11 mouse cellular contexts compared by ENCODE assay signal in genomic region chr1:191992040-191992780, GRCm38 (mm10). TPM values are rescaled to one million over a fixed set of nuclear protein-coding genes. Genes with fewer than 3 reads are reported as not detected.
DNase-seq lines count a peak whose midpoint lies in the region; ATAC-seq and TF ChIP-seq lines count a peak whose summit lies in the region.
"Had no signal": no experiment of that assay in that cellular context is flagged by ENCODE, and none has a peak within 500 bp of the region (broad histone marks: within the 10 kb centered on the region; RNA-seq: fewer than 3 reads in every experiment).

No protein-coding gene starts in this region.

- H3K27ac ChIP-seq in embryonic facial prominence, embryonic 13.5 days, result no peak overlapping the region
- no peak overlapping the region for H3K27ac ChIP-seq in embryonic facial prominence, embryonic 10.5 days (replicated peaks)
- no peak overlapping the region for H3K27ac ChIP-seq in hindbrain, embryonic 16.5 days (ENCODE audit: low read depth, low read length)
- no peak overlapping the region for H3K27ac ChIP-seq in hindbrain, embryonic 11.5 days (ENCODE audit: low read depth, low read length)
- H3K27ac ChIP-seq in midbrain, postnatal 0 days (ENCODE audit: low read depth, low read length), result no peak overlapping the region
- H3K27ac ChIP-seq in midbrain, embryonic 15.5 days, result no peak overlapping the region
- H3K27ac ChIP-seq in neural tube, embryonic 14.5 days (ENCODE audit: low read depth, low read length), result no peak overlapping the region

- no peak for TF ChIP-seq CTCF in midbrain, postnatal 0 days (IDR thresholded peaks at IDR 0.05)

- DNase-seq in embryonic facial prominence, embryonic 10.5 days (ENCODE audit: low spot score), result no peak
- no peak for DNase-seq in hindbrain, embryonic 11.5 days (ENCODE audit: low spot score)
- peak; percentile 58 for DNase-seq in midbrain, postnatal 0 days (ENCODE audit: low spot score)
- DNase-seq in thymus, postnatal 14 days, result no peak
- DNase-seq: B cell, adult 2 months; cerebellum, adult 9-10 months had no signal

- H3K9me3 ChIP-seq in embryonic facial prominence, embryonic 13.5 days, result 0 out of 2 replicates have a peak, but pooled peaks cover 4% of the 10 kb centered on the region
- no peaks in the 10 kb centered on the region for H3K9me3 ChIP-seq in embryonic facial prominence, embryonic 10.5 days
- H3K9me3 ChIP-seq in hindbrain, embryonic 16.5 days (ENCODE audit: control insufficient read depth, low read length), result no peaks in the 10 kb centered on the region
- no peaks in the 10 kb centered on the region for H3K9me3 ChIP-seq in hindbrain, embryonic 11.5 days (ENCODE audit: control insufficient read depth, low read length)
- H3K9me3 ChIP-seq in midbrain, postnatal 0 days (ENCODE audit: low read length), result no peaks in the 10 kb centered on the region
- no peaks in the 10 kb centered on the region for H3K9me3 ChIP-seq in midbrain, embryonic 15.5 days
- H3K9me3 ChIP-seq in neural tube, embryonic 14.5 days (ENCODE audit: control insufficient read depth, low read length), result no peaks in the 10 kb centered on the region

- H3K36me3 ChIP-seq in embryonic facial prominence, embryonic 13.5 days, result peaks cover 8% of the 10 kb centered on the region
- no peaks in the 10 kb centered on the region for H3K36me3 ChIP-seq in embryonic facial prominence, embryonic 10.5 days (replicated peaks)
- no peaks in the 10 kb centered on the region for H3K36me3 ChIP-seq in hindbrain, embryonic 16.5 days (ENCODE audit: control insufficient read depth, insufficient read depth, low read length)
- no peaks in the 10 kb centered on the region for H3K36me3 ChIP-seq in hindbrain, embryonic 11.5 days (ENCODE audit: control insufficient read depth, insufficient read depth, low read length)
- no peaks in the 10 kb centered on the region for H3K36me3 ChIP-seq in midbrain, postnatal 0 days (ENCODE audit: insufficient read depth, low read length)
- no peaks in the 10 kb centered on the region for H3K36me3 ChIP-seq in midbrain, embryonic 15.5 days (replicated peaks)
- H3K36me3 ChIP-seq in neural tube, embryonic 14.5 days (ENCODE audit: control insufficient read depth, insufficient read depth, low read length), result no peaks in the 10 kb centered on the region

- no peaks in the 10 kb centered on the region for H3K27me3 ChIP-seq in embryonic facial prominence, embryonic 13.5 days
- H3K27me3 ChIP-seq in embryonic facial prominence, embryonic 10.5 days (replicated peaks; ENCODE audit: low read depth, poor library complexity, severe bottlenecking), result no peaks in the 10 kb centered on the region
- H3K27me3 ChIP-seq in hindbrain, embryonic 16.5 days (replicated peaks; ENCODE audit: control insufficient read depth, insufficient read depth, low read length), result no peaks in the 10 kb centered on the region
- no peaks in the 10 kb centered on the region for H3K27me3 ChIP-seq in hindbrain, embryonic 11.5 days (ENCODE audit: control insufficient read depth, insufficient read depth, low read length)
- no peaks in the 10 kb centered on the region for H3K27me3 ChIP-seq in midbrain, postnatal 0 days (ENCODE audit: insufficient read depth, low read length)
- no peaks in the 10 kb centered on the region for H3K27me3 ChIP-seq in midbrain, embryonic 15.5 days (replicated peaks)
- H3K27me3 ChIP-seq in neural tube, embryonic 14.5 days (ENCODE audit: control insufficient read depth, insufficient read depth, low read length), result no peaks in the 10 kb centered on the region

- no peak for ATAC-seq in embryonic facial prominence, embryonic 13.5 days (ENCODE audit: insufficient number of reproducible peaks, insufficient read depth, low FRiP score, low TSS enrichment, low read depth)
- ATAC-seq in hindbrain, embryonic 16.5 days, result peak; percentile 74
- ATAC-seq in hindbrain, embryonic 11.5 days (ENCODE audit: low FRiP score), result no peak
- peak; percentile 73 for ATAC-seq in midbrain, postnatal 0 days (ENCODE audit: low FRiP score)
- ATAC-seq in midbrain, embryonic 15.5 days (replicated peaks), result no peak
- peak; percentile 23; the same call in 1 of the 2 replicates for ATAC-seq in neural tube, embryonic 14.5 days (ENCODE audit: low read depth)

- H3K4me2 ChIP-seq in embryonic facial prominence, embryonic 13.5 days, result no peak overlapping the region
- H3K4me2 ChIP-seq in hindbrain, embryonic 16.5 days (ENCODE audit: low read length), result no peak overlapping the region
- no peak overlapping the region for H3K4me2 ChIP-seq in hindbrain, embryonic 11.5 days (replicated peaks; ENCODE audit: low read depth, low read length)
- no peak overlapping the region for H3K4me2 ChIP-seq in midbrain, postnatal 0 days (ENCODE audit: low read depth, low read length, poor library complexity, severe bottlenecking)
- H3K4me2 ChIP-seq in midbrain, embryonic 15.5 days, result no peak overlapping the region
- no peak overlapping the region for H3K4me2 ChIP-seq in neural tube, embryonic 14.5 days (ENCODE audit: low read depth, low read length)

- H3K4me3 ChIP-seq in embryonic facial prominence, embryonic 13.5 days, result no peak overlapping the region
- H3K4me3 ChIP-seq in embryonic facial prominence, embryonic 10.5 days, result no peak overlapping the region
- no peak overlapping the region for H3K4me3 ChIP-seq in hindbrain, embryonic 16.5 days (ENCODE audit: low read length)
- no peak overlapping the region for H3K4me3 ChIP-seq in hindbrain, embryonic 11.5 days (ENCODE audit: low read depth, low read length)
- H3K4me3 ChIP-seq in midbrain, postnatal 0 days (ENCODE audit: low read depth, low read length), result no peak overlapping the region
- no peak overlapping the region for H3K4me3 ChIP-seq in midbrain, embryonic 15.5 days
- no peak overlapping the region for H3K4me3 ChIP-seq in neural tube, embryonic 14.5 days (ENCODE audit: low read depth, low read length)

- 75% methylated on average over 7 of the region's 7 CpGs for WGBS in embryonic facial prominence, embryonic 13.5 days
- WGBS in embryonic facial prominence, embryonic 10.5 days, result 70% methylated on average over 7 of the region's 7 CpGs
- 68% methylated on average over 7 of the region's 7 CpGs for WGBS in hindbrain, embryonic 16.5 days
- 76% methylated on average over 7 of the region's 7 CpGs for WGBS in hindbrain, embryonic 11.5 days
- 65% methylated on average over 7 of the region's 7 CpGs for WGBS in midbrain, postnatal 0 days
- whole genome bisulfite sequencing in midbrain, embryonic 15.5 days, result 70% methylated on average over 7 of the region's 7 CpGs
- WGBS in neural tube, embryonic 14.5 days, result 68% methylated on average over 7 of the region's 7 CpGs

- peak overlapping the region; percentile 40; the same call in 1 of the 2 replicates for H3K9ac ChIP-seq in embryonic facial prominence, embryonic 13.5 days
- H3K9ac ChIP-seq in hindbrain, embryonic 16.5 days (ENCODE audit: low read depth, low read length), result no peak overlapping the region
- no peak overlapping the region for H3K9ac ChIP-seq in hindbrain, embryonic 11.5 days (ENCODE audit: low read depth, low read length)
- no peak overlapping the region for H3K9ac ChIP-seq in midbrain, postnatal 0 days (replicated peaks; ENCODE audit: low read length, poor library complexity, severe bottlenecking)
- H3K9ac ChIP-seq in midbrain, embryonic 15.5 days, result no peak overlapping the region
- 0 out of 2 replicates have a peak overlapping the region, but pooled peaks have one; percentile 7 for H3K9ac ChIP-seq in neural tube, embryonic 14.5 days (replicated peaks; ENCODE audit: low read depth, low read length)

- 0 out of 2 replicates have a peak, but pooled peaks cover 3% of the 10 kb centered on the region for H3K4me1 ChIP-seq in embryonic facial prominence, embryonic 13.5 days
- peaks cover 6% of the 10 kb centered on the region; the same call in 1 of the 2 replicates for H3K4me1 ChIP-seq in embryonic facial prominence, embryonic 10.5 days
- H3K4me1 ChIP-seq in hindbrain, embryonic 16.5 days (ENCODE audit: control insufficient read depth, insufficient read depth, low read depth, low read length), result no peaks in the 10 kb centered on the region
- H3K4me1 ChIP-seq in hindbrain, embryonic 11.5 days (replicated peaks; ENCODE audit: control insufficient read depth, insufficient read depth, low read length), result no peaks in the 10 kb centered on the region
- H3K4me1 ChIP-seq in midbrain, postnatal 0 days (ENCODE audit: insufficient read depth, low read length), result no peaks in the 10 kb centered on the region; the same call in 1 of the 2 replicates
- no peaks in the 10 kb centered on the region for H3K4me1 ChIP-seq in midbrain, embryonic 15.5 days
- H3K4me1 ChIP-seq in neural tube, embryonic 14.5 days (ENCODE audit: control insufficient read depth, insufficient read depth, low read length), result no peaks in the 10 kb centered on the region

RNA-seq across cellular contexts. Expression of gene Rd3, which starts 15.0 kb away (rescaled TPM):
- polyA plus RNA-seq in embryonic facial prominence, embryonic 13.5 days (2015; fragmentation: Nextera tagmentation; extraction: Ambion mirVana), result 1.7 and 3.8 TPM in 2 replicates
- 0.75 and 1.7 TPM in 2 replicates for polyA plus RNA-seq in embryonic facial prominence, embryonic 10.5 days (2016; fragmentation: Nextera tagmentation; extraction: Ambion mirVana)
- polyA plus RNA-seq in hindbrain, embryonic 16.5 days (2015; fragmentation: Nextera tagmentation; extraction: Ambion mirVana), result 3.7 and 4.1 TPM in 2 replicates
- 2.1 and 3.8 TPM in 2 replicates for polyA plus RNA-seq in hindbrain, embryonic 11.5 days (2014; fragmentation: Nextera tagmentation; extraction: Ambion mirVana)
- 1.5 and 3.3 TPM in 2 replicates for total RNA-seq in midbrain, postnatal 0 days (2014; rRNA removed)
- 2.0 and 2.8 TPM in 2 replicates for polyA plus RNA-seq in midbrain, postnatal 0 days (2015; fragmentation: Nextera tagmentation; extraction: Ambion mirVana)
- polyA plus RNA-seq in midbrain, embryonic 15.5 days (2015; fragmentation: Nextera tagmentation; extraction: Ambion mirVana), result 2.9 and 3.1 TPM in 2 replicates
- 1.1 and 1.8 TPM in 2 replicates for polyA plus RNA-seq in neural tube, embryonic 14.5 days (2014; fragmentation: Nextera tagmentation; extraction: Ambion mirVana)
- total RNA-seq: monocyte, adult 5-6 weeks had no signal

Comparison
In these comparisons a context has a peak if more than half of its experiments do, and no peak if none do; other contexts are left out.
1. ATAC-seq: peak in hindbrain, embryonic 16.5 days (single experiment), midbrain, postnatal 0 days (single experiment) and neural tube, embryonic 14.5 days (single experiment); none in embryonic facial prominence, embryonic 13.5 days (single experiment), hindbrain, embryonic 11.5 days (single experiment) and midbrain, embryonic 15.5 days (single experiment).
2. H3K9ac ChIP-seq: peak in embryonic facial prominence, embryonic 13.5 days (single experiment) and neural tube, embryonic 14.5 days (single experiment); none in hindbrain, embryonic 16.5 days (single experiment), hindbrain, embryonic 11.5 days (single experiment), midbrain, postnatal 0 days (single experiment) and midbrain, embryonic 15.5 days (single experiment).